Mouse (Mus musculus): ENCODE results near the gene Magea6. TPM values are rescaled to one million over a fixed set of nuclear protein-coding genes. Genes with fewer than 3 reads are reported as not detected.
"Not testable (repeated sequence)": the region's sequence is repeated elsewhere in the genome, so short reads cannot be mapped to it uniquely, and the experiment has no call there.

The Magea6 gene
- polyA plus RNA-seq (2012; rRNA removed), result not detected in 2 replicates

GRCm38 (mm10) chrX:154935887-154936286 is at the start of gene Magea6:
Gene Magea6 (minus strand): TSS chrX:154935987.
- H3K4me1 ChIP-seq (ENCODE audit: control insufficient read depth, insufficient read depth, low read length); H3K27ac ChIP-seq (ENCODE audit: insufficient read depth, low read depth, low read length); H3K36me3 ChIP-seq (ENCODE audit: control insufficient read depth, insufficient read depth, low read length); DNase-seq; H3K4me3 ChIP-seq (ENCODE audit: insufficient read depth, low read depth, low read length); H3K27me3 ChIP-seq (replicated peaks; ENCODE audit: control insufficient read depth, insufficient read depth, low read length): not testable (repeated sequence)
- 67% methylated on average over 1 of the region's 1 CpGs for WGBS

DNA sequence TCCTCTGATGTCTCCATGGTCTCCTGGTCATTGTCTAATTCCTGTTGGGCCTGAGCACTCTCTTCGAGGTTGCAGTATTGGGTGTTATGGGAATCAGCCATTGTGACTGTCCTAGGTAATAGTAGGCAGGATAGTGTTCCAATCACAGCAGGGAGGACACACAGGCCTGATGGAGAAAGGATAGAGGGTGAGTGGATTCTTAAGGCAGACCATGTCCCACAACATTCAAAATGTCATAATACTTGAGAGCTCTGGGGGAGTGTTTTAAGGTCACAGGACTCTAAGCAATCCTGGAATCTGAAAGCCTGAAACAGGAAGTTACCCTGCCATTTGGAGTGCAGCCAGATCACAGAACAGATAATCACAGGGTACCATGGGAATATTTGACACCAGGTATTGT is 13.6 kb upstream of the Magea6 start, which contains the start of gene Magea3:
Gene Magea3 (minus strand): TSS at position 101 of the 400 bp plus-strand sequence.
- H3K4me1 ChIP-seq (ENCODE audit: control insufficient read depth, insufficient read depth, low read length); DNase-seq; H3K36me3 ChIP-seq (ENCODE audit: control insufficient read depth, insufficient read depth, low read length); H3K4me3 ChIP-seq (ENCODE audit: insufficient read depth, low read depth, low read length); H3K27me3 ChIP-seq (replicated peaks; ENCODE audit: control insufficient read depth, insufficient read depth, low read length); H3K27ac ChIP-seq (ENCODE audit: insufficient read depth, low read depth, low read length): not testable (repeated sequence)
- WGBS, result 63% methylated on average over 1 of the region's 1 CpGs

DNA sequence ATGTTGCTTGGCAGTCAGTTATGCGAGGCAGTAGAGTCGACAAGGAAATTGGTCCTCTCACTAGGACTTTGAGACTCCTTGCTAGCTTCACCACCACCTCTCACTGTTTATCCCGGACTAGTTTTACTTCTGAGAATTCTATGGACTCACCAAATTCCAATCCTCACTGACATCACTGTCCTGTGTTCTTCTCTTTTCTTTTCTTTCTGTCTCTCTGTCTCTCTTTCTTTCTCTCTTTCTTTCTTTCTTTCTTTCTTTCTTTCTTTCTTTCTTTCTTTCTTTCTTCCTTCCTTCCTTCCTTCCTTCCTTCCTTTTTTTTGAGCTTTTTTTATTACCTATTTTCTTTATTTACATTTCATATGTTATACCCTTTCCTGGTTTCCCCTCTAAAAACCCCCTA is 45.6 kb downstream of the Magea6 start, which contains the start of gene Cldn34b1:
Gene Cldn34b1 (minus strand): TSS at position 101 of the 400 bp plus-strand sequence.
- not testable (repeated sequence) for H3K4me3 ChIP-seq (ENCODE audit: insufficient read depth, low read depth, low read length); H3K4me1 ChIP-seq (ENCODE audit: control insufficient read depth, insufficient read depth, low read length); DNase-seq; H3K36me3 ChIP-seq (ENCODE audit: control insufficient read depth, insufficient read depth, low read length); H3K27ac ChIP-seq (ENCODE audit: insufficient read depth, low read depth, low read length); H3K27me3 ChIP-seq (replicated peaks; ENCODE audit: control insufficient read depth, insufficient read depth, low read length)
- WGBS, result 86% methylated on average over 3 of the region's 3 CpGs

Other genes with a start within 250 kb of the Magea6 start
- gene Cldn34b1, start 45.7 kb downstream of the Magea6 start, polyA plus RNA-seq (2012; rRNA removed), result not detected in 2 replicates
- gene Magea3, start 13.5 kb upstream of the Magea6 start, polyA plus RNA-seq (2012; rRNA removed), result not detected in 2 replicates
- gene Magea8, start 59.9 kb upstream of the Magea6 start, polyA plus RNA-seq (2012; rRNA removed), result not detected in 2 replicates
- not detected in 2 replicates for gene Magea5, start 127.2 kb upstream of the Magea6 start, polyA plus RNA-seq (2012; rRNA removed)
- not detected in 2 replicates for gene Magea1, start 153.8 kb upstream of the Magea6 start, polyA plus RNA-seq (2012; rRNA removed)
- not detected in 2 replicates for gene Magea2, start 157.7 kb upstream of the Magea6 start, polyA plus RNA-seq (2012; rRNA removed)
- gene Cldn34b2, start 192.4 kb upstream of the Magea6 start, polyA plus RNA-seq (2012; rRNA removed), result 0.08 TPM in 1 of 2 replicates, not detected in the other

All from kidney, adult 2 months (tissue).